Mouse (Mus musculus): ENCODE data around the gene Arl2. TPM values are rescaled to one million over a fixed set of nuclear protein-coding genes. Genes with fewer than 3 reads are reported as not detected.

Gene Arl2
- polyA plus RNA-seq, 1 experiment from 2014 or later, result 90.2 TPM

DNA sequence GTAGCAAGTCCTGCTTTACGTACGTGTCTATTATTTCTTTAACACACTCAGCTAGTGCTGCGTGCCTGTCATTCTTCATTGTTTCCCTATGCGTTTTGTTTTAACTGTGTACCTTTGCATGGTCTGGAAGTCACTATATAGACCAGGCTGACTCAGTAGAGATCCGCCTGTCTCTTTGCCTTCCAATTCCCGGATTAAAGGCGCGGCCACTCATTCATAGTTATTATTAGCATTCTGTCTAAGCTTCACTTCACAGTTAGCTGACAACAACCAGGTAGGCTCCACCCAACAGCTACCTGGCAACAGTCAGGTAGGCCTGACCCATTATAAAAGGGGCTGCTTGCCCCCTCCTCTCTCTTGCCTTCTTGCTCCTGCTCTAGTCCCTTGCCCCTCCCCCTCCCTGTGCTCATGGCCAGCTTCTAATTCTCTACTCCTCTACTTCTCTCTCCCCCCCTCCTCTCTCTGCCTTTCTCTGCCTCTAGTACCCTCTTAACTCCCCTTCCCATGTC is 22.6 kb downstream of the Arl2 start:
- Histone ChIP-seq H3K27me3 (replicated peaks; ENCODE audit: control insufficient read depth, insufficient read depth, low read length) (no peaks in the 10 kb centered on the region), H3K4me1 (ENCODE audit: control insufficient read depth, insufficient read depth, low read length) (peaks cover 13% of the 10 kb centered on the region), H3K27ac (ENCODE audit: low read depth, low read length) (peak overlapping the region; percentile 90), H3K4me3 (ENCODE audit: low read depth, low read length) (peak overlapping the region; percentile 81), H3K9ac (ENCODE audit: low read length) (peak overlapping the region; percentile 86), H3K4me2 (ENCODE audit: low read length) (peak overlapping the region; percentile 86), H3K36me3 (ENCODE audit: control insufficient read depth, insufficient read depth, low read length) (peaks cover 29% of the 10 kb centered on the region), H3K9me3 (replicated peaks; ENCODE audit: control insufficient read depth, low read length) (no peaks in the 10 kb centered on the region)
- WGBS, result 1% methylated on average over 8 of the region's 8 CpGs
- no peak for DNase-seq (ENCODE audit: low spot score)
- ATAC-seq, result peak; percentile 54

- H3K9me3 ChIP-seq (replicated peaks; ENCODE audit: control insufficient read depth, low read length), result no peaks in the 10 kb centered on the region
- peak within 1 kb of the TSS; percentile 86 for H3K4me2 ChIP-seq (ENCODE audit: low read length)
- H3K27ac ChIP-seq (ENCODE audit: low read depth, low read length), result peak within 1 kb of the TSS; percentile 90
- no peaks in the 10 kb centered on the region for H3K27me3 ChIP-seq (replicated peaks; ENCODE audit: control insufficient read depth, insufficient read depth, low read length)
- H3K9ac ChIP-seq (ENCODE audit: low read length), result peak within 1 kb of the TSS; percentile 86
- H3K4me3 ChIP-seq (ENCODE audit: low read depth, low read length), result peak within 1 kb of the TSS; percentile 81
- ATAC-seq, result peak; percentile 92
- peaks cover 31% of the 10 kb centered on the region for H3K36me3 ChIP-seq (ENCODE audit: control insufficient read depth, insufficient read depth, low read length)
- peaks cover 13% of the 10 kb centered on the region for H3K4me1 ChIP-seq (ENCODE audit: control insufficient read depth, insufficient read depth, low read length)
- WGBS, result under 1% methylated on average over 73 of the region's 77 CpGs
- peak; percentile 98 for DNase-seq (ENCODE audit: low spot score)
Measured at GRCm38 (mm10) chr19:6117986-6118676, 23.2 kb downstream of the Arl2 start, which contains the start of gene Sac3d1. Sac3d1 (minus strand) TSS chr19:6118650.

DNA sequence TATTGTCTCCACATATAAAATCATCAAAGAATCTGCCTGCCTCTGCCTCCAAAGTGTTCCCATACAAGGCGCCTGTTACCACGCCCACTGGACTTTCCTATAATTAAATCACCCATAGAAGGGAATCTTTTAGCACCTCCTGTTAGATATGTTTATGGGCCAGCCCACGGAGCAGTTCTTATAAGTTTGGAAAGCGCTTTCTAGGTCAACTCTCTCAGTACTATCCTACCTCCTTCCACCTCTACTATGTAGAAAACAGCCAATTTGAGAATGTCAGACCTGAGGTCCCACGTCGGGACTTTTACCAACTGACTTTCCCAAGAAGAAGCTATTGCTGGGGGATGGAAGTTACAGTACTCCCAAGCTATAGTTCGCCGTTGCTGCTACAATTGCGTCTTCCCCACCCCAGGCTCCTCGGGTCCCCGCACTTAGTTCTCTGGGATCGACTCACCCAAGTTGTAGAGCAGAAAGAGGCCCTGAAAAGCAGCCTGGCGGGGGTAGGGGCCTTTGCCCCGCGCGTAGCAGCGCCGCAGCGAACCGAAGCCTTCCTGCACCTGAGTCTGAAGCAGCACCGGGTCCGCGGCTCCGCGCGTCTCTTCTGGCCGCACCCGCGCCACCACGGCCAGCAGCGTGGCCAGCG is 23.9 kb downstream of the Arl2 start:
- ATAC-seq (no peak), DNase-seq (ENCODE audit: low spot score) (no peak)
- Histone ChIP-seq H3K9ac (ENCODE audit: low read length) (peak overlapping the region; percentile 86), H3K4me2 (ENCODE audit: low read length) (peak overlapping the region; percentile 86), H3K4me1 (ENCODE audit: control insufficient read depth, insufficient read depth, low read length) (peaks cover 13% of the 10 kb centered on the region), H3K27me3 (replicated peaks; ENCODE audit: control insufficient read depth, insufficient read depth, low read length) (no peaks in the 10 kb centered on the region), H3K4me3 (ENCODE audit: low read depth, low read length) (peak overlapping the region; percentile 81), H3K9me3 (replicated peaks; ENCODE audit: control insufficient read depth, low read length) (no peaks in the 10 kb centered on the region), H3K36me3 (ENCODE audit: control insufficient read depth, insufficient read depth, low read length) (peaks cover 37% of the 10 kb centered on the region), H3K27ac (ENCODE audit: low read depth, low read length) (peak overlapping the region; percentile 90)
- 6% methylated on average over 32 of the region's 32 CpGs for WGBS

GRCm38 (mm10) chr19:6116113-6116850 is 25.1 kb downstream of the Arl2 start:
- no peak for ATAC-seq
- H3K9ac ChIP-seq (ENCODE audit: low read length), result peak overlapping the region; percentile 35
- no peaks in the 10 kb centered on the region for H3K27me3 ChIP-seq (replicated peaks; ENCODE audit: control insufficient read depth, insufficient read depth, low read length)
- DNase-seq (ENCODE audit: low spot score), result no peak
- peak overlapping the region; percentile 86 for H3K4me2 ChIP-seq (ENCODE audit: low read length)
- H3K36me3 ChIP-seq (ENCODE audit: control insufficient read depth, insufficient read depth, low read length), result peaks cover 40% of the 10 kb centered on the region
- peaks cover 13% of the 10 kb centered on the region for H3K4me1 ChIP-seq (ENCODE audit: control insufficient read depth, insufficient read depth, low read length)
- no peaks in the 10 kb centered on the region for H3K9me3 ChIP-seq (replicated peaks; ENCODE audit: control insufficient read depth, low read length)
- no peak overlapping the region for H3K27ac ChIP-seq (ENCODE audit: low read depth, low read length)
- 91% methylated on average over 15 of the region's 15 CpGs for WGBS
- no peak overlapping the region for H3K4me3 ChIP-seq (ENCODE audit: low read depth, low read length)

- Histone ChIP-seq H3K9me3 (replicated peaks; ENCODE audit: control insufficient read depth, low read length) (no peaks in the 10 kb centered on the region), H3K27me3 (replicated peaks; ENCODE audit: control insufficient read depth, insufficient read depth, low read length) (no peaks in the 10 kb centered on the region), H3K4me1 (ENCODE audit: control insufficient read depth, insufficient read depth, low read length) (peaks cover 9% of the 10 kb centered on the region), H3K36me3 (ENCODE audit: control insufficient read depth, insufficient read depth, low read length) (peaks cover 40% of the 10 kb centered on the region), H3K9ac (ENCODE audit: low read length) (no peak overlapping the region), H3K4me3 (ENCODE audit: low read depth, low read length) (no peak overlapping the region), H3K4me2 (ENCODE audit: low read length) (no peak overlapping the region), H3K27ac (ENCODE audit: low read depth, low read length) (no peak overlapping the region)
- WGBS, result 68% methylated on average over 6 of the region's 6 CpGs
- DNase-seq (ENCODE audit: low spot score) (no peak), ATAC-seq (no peak)
Measured at GRCm38 (mm10) chr19:6113116-6113515, 28.2 kb downstream of the Arl2 start.

DNA sequence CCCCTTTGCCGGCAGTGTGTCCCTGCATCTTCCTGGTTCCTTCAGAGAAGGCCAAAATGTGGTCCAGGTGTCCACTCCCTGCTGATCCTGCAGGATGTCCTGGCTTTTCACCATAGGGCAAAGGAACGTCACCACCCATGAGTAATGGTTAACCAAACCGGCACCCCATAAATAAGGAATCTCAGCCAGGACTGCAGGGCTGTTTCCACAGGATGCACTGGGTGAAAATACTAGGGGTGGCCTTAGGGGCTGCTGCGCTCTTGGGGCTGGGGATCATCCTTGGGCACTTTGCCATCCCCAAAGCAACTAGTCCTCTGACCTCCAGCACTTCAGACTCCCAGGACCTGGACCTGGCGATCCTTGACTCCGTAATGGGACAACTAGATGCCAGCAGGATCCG is 35.8 kb downstream of the Arl2 start, which contains the start of gene Naaladl1:
Naaladl1 (plus strand) TSS at position 197 of the 400 bp plus-strand sequence.
- no peaks in the 10 kb centered on the region for H3K9me3 ChIP-seq (replicated peaks; ENCODE audit: control insufficient read depth, low read length)
- no peak for ATAC-seq
- no peaks in the 10 kb centered on the region for H3K4me1 ChIP-seq (ENCODE audit: control insufficient read depth, insufficient read depth, low read length)
- no peak within 1 kb of the TSS for H3K9ac ChIP-seq (ENCODE audit: low read length)
- H3K36me3 ChIP-seq (ENCODE audit: control insufficient read depth, insufficient read depth, low read length), result no peaks in the 10 kb centered on the region
- no peak within 1 kb of the TSS for H3K4me2 ChIP-seq (ENCODE audit: low read length)
- H3K27me3 ChIP-seq (replicated peaks; ENCODE audit: control insufficient read depth, insufficient read depth, low read length), result no peaks in the 10 kb centered on the region
- H3K27ac ChIP-seq (ENCODE audit: low read depth, low read length), result no peak within 1 kb of the TSS
- no peak for DNase-seq (ENCODE audit: low spot score)
- 91% methylated on average over 7 of the region's 7 CpGs for whole genome bisulfite sequencing
- no peak within 1 kb of the TSS for H3K4me3 ChIP-seq (ENCODE audit: low read depth, low read length)

- WGBS, result 89% methylated on average over 4 of the region's 4 CpGs
- no peak overlapping the region for H3K4me3 ChIP-seq (ENCODE audit: low read depth, low read length)
- DNase-seq (ENCODE audit: low spot score), result no peak
Measured at GRCm38 (mm10) chr19:6104476-6104875, 36.9 kb downstream of the Arl2 start.

DNA sequence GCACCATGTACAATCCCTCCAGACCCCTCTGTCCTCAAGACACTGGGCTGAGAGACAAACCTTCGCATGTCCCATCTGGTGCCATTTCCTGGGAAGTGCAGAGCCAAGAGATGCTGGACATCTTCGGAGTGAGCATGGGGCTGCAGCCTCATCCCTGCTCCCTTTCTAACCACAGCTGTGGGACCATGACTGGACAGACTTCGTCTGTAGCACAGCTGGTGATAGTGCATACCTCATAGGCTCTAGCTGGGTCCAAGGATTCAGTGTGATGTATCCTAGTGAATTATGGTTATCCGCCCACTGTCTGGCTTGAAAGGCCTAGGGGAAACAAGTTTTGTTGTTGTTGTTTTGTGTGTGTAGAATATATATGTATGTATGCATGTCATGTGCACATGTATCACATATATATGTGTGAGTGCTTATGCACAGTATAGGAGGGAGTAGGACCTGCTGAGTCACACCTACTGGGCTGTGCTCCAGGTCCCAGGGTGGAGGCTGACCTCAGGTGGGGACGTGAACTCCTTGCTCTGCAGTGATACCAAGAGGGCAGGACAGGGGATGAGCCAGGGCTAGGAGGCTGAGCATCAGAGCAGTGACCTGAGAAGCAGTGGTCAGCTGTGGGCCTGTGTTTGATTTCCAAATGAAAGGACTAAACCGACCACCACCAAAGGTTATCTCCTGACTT is 39.0 kb downstream of the Arl2 start:
- DNase-seq (ENCODE audit: low spot score) (no peak), ATAC-seq (no peak)
- 79% methylated on average over 6 of the region's 6 CpGs for WGBS
- Histone ChIP-seq H3K9ac (ENCODE audit: low read length) (no peak overlapping the region), H3K4me2 (ENCODE audit: low read length) (no peak overlapping the region), H3K4me3 (ENCODE audit: low read depth, low read length) (no peak overlapping the region), H3K9me3 (replicated peaks; ENCODE audit: control insufficient read depth, low read length) (no peaks in the 10 kb centered on the region), H3K4me1 (ENCODE audit: control insufficient read depth, insufficient read depth, low read length) (no peaks in the 10 kb centered on the region), H3K27ac (ENCODE audit: low read depth, low read length) (no peak overlapping the region), H3K36me3 (ENCODE audit: control insufficient read depth, insufficient read depth, low read length) (no peaks in the 10 kb centered on the region), H3K27me3 (replicated peaks; ENCODE audit: control insufficient read depth, insufficient read depth, low read length) (no peaks in the 10 kb centered on the region)

More at GRCm38 (mm10) chr19:6104476-6104875, 36.9 kb downstream of the Arl2 start:
- no peaks in the 10 kb centered on the region for H3K36me3 ChIP-seq (ENCODE audit: control insufficient read depth, insufficient read depth, low read length)
- no peak for ATAC-seq
- H3K27me3 ChIP-seq (replicated peaks; ENCODE audit: control insufficient read depth, insufficient read depth, low read length), result no peaks in the 10 kb centered on the region
- no peak overlapping the region for H3K9ac ChIP-seq (ENCODE audit: low read length)
- no peaks in the 10 kb centered on the region for H3K4me1 ChIP-seq (ENCODE audit: control insufficient read depth, insufficient read depth, low read length)
- no peak overlapping the region for H3K4me2 ChIP-seq (ENCODE audit: low read length)
- no peaks in the 10 kb centered on the region for H3K9me3 ChIP-seq (replicated peaks; ENCODE audit: control insufficient read depth, low read length)
- H3K27ac ChIP-seq (ENCODE audit: low read depth, low read length), result no peak overlapping the region
